34 mouse cellular contexts compared by ENCODE assay signal in genomic region chr5:65933258-65933657, GRCm38 (mm10). TPM values are rescaled to one million over a fixed set of nuclear protein-coding genes. Genes with fewer than 3 reads are reported as not detected.
DNase-seq lines count a peak whose midpoint lies in the region; ATAC-seq and TF ChIP-seq lines count a peak whose summit lies in the region.
"Had no signal": no experiment of that assay in that cellular context is flagged by ENCODE, and none has a peak within 500 bp of the region (broad histone marks: within the 10 kb centered on the region; RNA-seq: fewer than 3 reads in every experiment).

No protein-coding gene starts in this region.

- H3K9ac ChIP-seq in ES-Bruce4 (ENCODE audit: low read depth, poor library complexity, severe bottlenecking): no peak overlapping the region
- H3K9ac ChIP-seq: embryonic facial prominence, embryonic 13.5 days; forebrain, embryonic 12.5 days; forebrain, embryonic 15.5 days; heart, embryonic 12.5 days; heart, embryonic 15.5 days; hindbrain, embryonic 13.5 days had no signal

- no peaks in the 10 kb centered on the region for H3K9me3 ChIP-seq in ES-Bruce4 (replicated peaks; ENCODE audit: control insufficient read depth, insufficient read depth, low read length, poor library complexity, severe bottlenecking)
- H3K9me3 ChIP-seq: embryonic facial prominence, embryonic 10.5 days; embryonic facial prominence, embryonic 13.5 days; forebrain, embryonic 12.5 days; forebrain, embryonic 15.5 days; heart, embryonic 12.5 days; heart, embryonic 15.5 days; hindbrain, embryonic 10.5 days; hindbrain, embryonic 13.5 days had no signal

- 86% methylated on average over 4 of the region's 4 CpGs for WGBS in spleen, adult 2 months

- TF ChIP-seq POLR2A in spleen, adult 2 months (IDR thresholded peaks at IDR 0.05; ENCODE audit: low read depth, low read length): no peak
- no peak for TF ChIP-seq POLR2A in ES-Bruce4 (IDR thresholded peaks at IDR 0.05; ENCODE audit: insufficient read depth, low read length)

- intact Hi-C loops in left cerebral cortex, postnatal 14 days (cut with DNase I): no loop called here

- DNase-seq in spleen, adult 2 months (ENCODE audit: low read depth in 1 of 2, low spot score in 2 of 2): no peak
- no peak for DNase-seq in spleen, adult 12 weeks (ENCODE audit: low spot score)
- peak; percentile 60 for DNase-seq in A20 (ENCODE audit: low read depth, low spot score)
- DNase-seq in naive thymus-derived CD4-positive, alpha-beta T cell, adult 2 months (ENCODE audit: low read depth): peak; percentile 30
- no peak for DNase-seq in left cerebral cortex, postnatal 14 days (ENCODE audit: low spot score in 2 of 2)
- DNase-seq: adrenal gland, adult 8-10 months; adrenal gland, postnatal 25 days; cerebellum, adult 11-12 months; cerebellum, adult 8-10 months; cerebellum, postnatal 10 days; cerebellum, postnatal 36 days; embryo, embryonic 11 days; gastrocnemius, postnatal 10 days; heart, adult 18-20 months; heart, postnatal 10 days; heart, postnatal 36 days had no signal

- no peaks in the 10 kb centered on the region for H3K27me3 ChIP-seq in spleen, adult 2 months (ENCODE audit: control insufficient read depth, insufficient read depth, low read length)
- H3K27me3 ChIP-seq in ES-Bruce4 (ENCODE audit: control insufficient read depth, insufficient read depth, low read length, poor library complexity, severe bottlenecking): no peaks in the 10 kb centered on the region
- H3K27me3 ChIP-seq: embryonic facial prominence, embryonic 13.5 days; forebrain, embryonic 12.5 days; forebrain, embryonic 15.5 days; heart, embryonic 12.5 days; heart, embryonic 15.5 days; hindbrain, embryonic 13.5 days had no signal

- peak overlapping the region; percentile 28; the same call in 1 of the 2 replicates for H3K27ac ChIP-seq in spleen, adult 2 months (ENCODE audit: insufficient read depth, low read length)
- no peak overlapping the region for H3K27ac ChIP-seq in ES-Bruce4 (ENCODE audit: insufficient read depth, low read length)
- H3K27ac ChIP-seq: embryonic facial prominence, embryonic 10.5 days; embryonic facial prominence, embryonic 13.5 days; forebrain, embryonic 12.5 days; forebrain, embryonic 15.5 days; heart, embryonic 15.5 days; hindbrain, embryonic 10.5 days; hindbrain, embryonic 13.5 days had no signal

- no peak for ATAC-seq in CD4-positive, CD25-positive, alpha-beta regulatory T cell, adult 4 months
- ATAC-seq: activated CD4-positive, CD25-positive, alpha-beta regulatory T cell, adult 4 months; forebrain, embryonic 15.5 days; hindbrain, embryonic 16.5 days; inflammation-experienced regulatory T-cells, adult 6 months had no signal

- TF ChIP-seq CTCF in spleen, adult 2 months (IDR thresholded peaks at IDR 0.05; ENCODE audit: extremely low read depth, insufficient read depth, insufficient read length, insufficient replicate concordance): no peak
- TF ChIP-seq CTCF in ES-Bruce4 (IDR thresholded peaks at IDR 0.05; ENCODE audit: low read depth, low read length): peak; percentile 2

- H3K36me3 ChIP-seq in spleen, adult 2 months (ENCODE audit: control insufficient read depth, insufficient read depth, low read length): no peaks in the 10 kb centered on the region
- H3K36me3 ChIP-seq in ES-Bruce4 (ENCODE audit: control insufficient read depth, insufficient read depth, low read length, poor library complexity, severe bottlenecking): no peaks in the 10 kb centered on the region
- H3K36me3 ChIP-seq: embryonic facial prominence, embryonic 10.5 days; embryonic facial prominence, embryonic 13.5 days; forebrain, embryonic 12.5 days; forebrain, embryonic 15.5 days; heart, embryonic 12.5 days; heart, embryonic 15.5 days; hindbrain, embryonic 10.5 days; hindbrain, embryonic 13.5 days had no signal

- H3K4me1 ChIP-seq in spleen, adult 2 months (ENCODE audit: control insufficient read depth, insufficient read depth, insufficient read length): peaks cover 53% of the 10 kb centered on the region
- no peaks in the 10 kb centered on the region for H3K4me1 ChIP-seq in ES-Bruce4 (ENCODE audit: control insufficient read depth, insufficient read depth, low read length)
- H3K4me1 ChIP-seq: embryonic facial prominence, embryonic 10.5 days; embryonic facial prominence, embryonic 13.5 days; forebrain, embryonic 12.5 days; forebrain, embryonic 15.5 days; hindbrain, embryonic 13.5 days had no signal

- TF ChIP-seq EP300 in ES-Bruce4 (IDR thresholded peaks at IDR 0.05; ENCODE audit: insufficient read depth, low read depth, low read length): no peak

- H3K4me3 ChIP-seq in spleen, adult 2 months (ENCODE audit: extremely low read depth, insufficient read depth, insufficient read length): no peak overlapping the region
- no peak overlapping the region for H3K4me3 ChIP-seq in ES-Bruce4 (ENCODE audit: low read depth, low read length)
- H3K4me3 ChIP-seq: embryonic facial prominence, embryonic 10.5 days; embryonic facial prominence, embryonic 13.5 days; erythroblast, embryonic 14.5 days; forebrain, embryonic 12.5 days; forebrain, embryonic 15.5 days; heart, embryonic 12.5 days; heart, embryonic 15.5 days; hindbrain, embryonic 10.5 days; hindbrain, embryonic 13.5 days had no signal

RNA-seq across cellular contexts. Expression of gene Chrna9, which starts 1.5 kb away (rescaled TPM):
- 0.54 TPM in 1 of 2 replicates, not detected in the other for polyA plus RNA-seq in spleen, adult 2 months (2012; rRNA removed)
- polyA plus RNA-seq in ES-Bruce4 (2011; ENCODE audit: insufficient read depth, insufficient read length, low read depth, missing spikeins): 3.9 and 5.6 TPM in 2 replicates
- polyA plus RNA-seq in CD4-positive, CD25-positive, alpha-beta regulatory T cell, adult 4 months (2017; shearing (Covaris generic)): 1 to 10 TPM; 2.0 to 2.1 TPM
- not detected for total RNA-seq in left cerebral cortex, postnatal 14 days (2021)
- total RNA-seq: adrenal gland, adult 8-10 months; adrenal gland, postnatal 25 days; CH12.LX; heart, adult 18-20 months; heart, postnatal 36 days had no signal
- polyA plus RNA-seq: brain, embryonic 14.5 days; cortical plate, adult 2 months; embryonic facial prominence, embryonic 13.5 days; erythroblast, embryonic 14.5 days; forebrain, embryonic 12.5 days; forebrain, embryonic 15.5 days; gonadal fat pad, adult 2 months; hindbrain, embryonic 13.5 days; hindbrain, embryonic 16.5 days had no signal

Comparison
In these comparisons a context has a peak if more than half of its experiments do, and no peak if none do; other contexts are left out.
1. DNase-seq: peak in A20 (single experiment) and naive thymus-derived CD4-positive, alpha-beta T cell, adult 2 months (single experiment); none in spleen, adult 2 months (0 of 2), spleen, adult 12 weeks (single experiment) and left cerebral cortex, postnatal 14 days (0 of 2).